Mouse (Mus musculus): ENCODE results near the gene Ifi35.
A peak's percentile ranks its signal among the peaks of the same experiment; 100 is the strongest.
"Not testable (repeated sequence)": the region's sequence is repeated elsewhere in the genome, so short reads cannot be mapped to it uniquely, and the experiment has no call there.

Gene Ifi35

DNA sequence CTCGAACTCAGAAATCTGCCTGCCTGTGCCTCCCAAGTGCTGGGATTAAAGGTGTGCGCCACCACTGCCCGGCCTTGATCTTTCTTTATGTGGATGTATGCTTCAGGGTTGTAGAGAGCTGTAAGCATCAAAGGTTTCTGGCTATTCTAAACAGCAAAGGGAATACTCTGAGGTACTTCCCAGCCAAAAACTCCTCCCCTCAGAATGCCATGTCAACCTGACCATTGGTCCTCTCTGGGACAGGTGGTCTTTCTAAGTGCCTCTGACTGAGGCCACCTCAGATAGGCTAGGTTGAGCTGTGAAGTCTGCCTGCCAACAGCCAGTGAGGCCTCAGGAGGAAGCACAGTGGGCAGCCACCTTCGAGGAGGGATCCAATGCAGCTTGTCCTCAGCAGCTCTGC, 692 bp downstream of the Ifi35 start:
- DNase-seq: no peak

DNA sequence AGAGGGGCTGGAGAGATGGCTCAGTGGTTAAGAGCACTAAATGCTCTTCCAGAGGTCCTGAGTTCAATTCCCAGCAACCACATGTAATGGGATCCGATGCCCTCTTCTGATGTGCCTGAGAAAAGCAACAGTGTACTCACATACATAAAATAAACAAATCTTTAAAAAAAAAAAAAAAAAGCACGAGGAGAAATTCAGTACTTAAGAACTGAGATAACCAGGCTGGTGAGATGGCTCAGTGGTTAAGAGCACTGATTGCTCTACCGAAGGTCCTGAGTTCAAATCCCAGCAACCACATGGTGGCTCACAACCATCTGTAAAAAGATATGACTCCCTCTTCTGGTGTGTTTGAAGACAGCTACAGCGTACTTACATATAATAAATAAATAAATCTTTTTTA, 1.4 kb downstream of the Ifi35 start:
- not testable (repeated sequence) for DNase-seq

DNA sequence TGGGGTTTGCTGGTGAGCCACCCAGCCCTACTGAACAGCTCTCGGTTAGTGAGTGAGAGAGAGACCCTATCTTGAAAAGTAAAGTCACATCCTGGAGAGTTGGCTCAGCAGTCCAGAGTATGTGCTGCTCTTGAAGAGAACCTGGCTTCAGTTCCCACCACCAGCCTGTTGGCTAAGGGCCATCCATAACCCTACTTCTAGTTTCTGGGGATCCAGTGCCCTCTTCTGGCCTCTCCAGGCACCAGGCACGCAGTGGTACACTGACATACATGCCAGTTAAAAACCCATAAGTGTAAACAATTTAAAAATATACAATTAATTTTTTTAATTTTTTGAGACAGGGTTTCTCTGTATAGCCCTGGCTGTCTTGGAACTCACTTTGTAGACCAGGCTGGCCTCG, 2.2 kb downstream of the Ifi35 start:
- no peak for DNase-seq

DNA sequence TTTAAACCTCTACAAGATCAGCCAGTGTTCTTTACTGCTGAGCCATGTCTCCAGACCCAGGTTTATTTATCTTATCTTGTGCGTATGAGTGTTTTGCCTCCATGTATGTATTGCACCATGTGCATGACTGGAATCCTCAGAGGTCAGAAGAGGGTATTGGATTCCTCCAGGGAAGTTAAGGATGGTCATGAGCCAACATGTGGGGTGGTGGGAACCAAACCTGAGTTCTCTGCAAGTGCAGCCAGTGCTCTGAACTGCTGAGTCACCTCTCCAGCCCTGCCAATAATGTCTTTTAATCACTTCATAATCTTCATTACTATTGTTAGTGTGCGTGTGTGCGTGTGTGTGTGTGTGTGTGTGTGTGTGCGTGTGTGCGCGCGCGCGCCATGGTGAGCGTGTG, 3.3 kb downstream of the Ifi35 start:
- DNase-seq: no peak

DNA sequence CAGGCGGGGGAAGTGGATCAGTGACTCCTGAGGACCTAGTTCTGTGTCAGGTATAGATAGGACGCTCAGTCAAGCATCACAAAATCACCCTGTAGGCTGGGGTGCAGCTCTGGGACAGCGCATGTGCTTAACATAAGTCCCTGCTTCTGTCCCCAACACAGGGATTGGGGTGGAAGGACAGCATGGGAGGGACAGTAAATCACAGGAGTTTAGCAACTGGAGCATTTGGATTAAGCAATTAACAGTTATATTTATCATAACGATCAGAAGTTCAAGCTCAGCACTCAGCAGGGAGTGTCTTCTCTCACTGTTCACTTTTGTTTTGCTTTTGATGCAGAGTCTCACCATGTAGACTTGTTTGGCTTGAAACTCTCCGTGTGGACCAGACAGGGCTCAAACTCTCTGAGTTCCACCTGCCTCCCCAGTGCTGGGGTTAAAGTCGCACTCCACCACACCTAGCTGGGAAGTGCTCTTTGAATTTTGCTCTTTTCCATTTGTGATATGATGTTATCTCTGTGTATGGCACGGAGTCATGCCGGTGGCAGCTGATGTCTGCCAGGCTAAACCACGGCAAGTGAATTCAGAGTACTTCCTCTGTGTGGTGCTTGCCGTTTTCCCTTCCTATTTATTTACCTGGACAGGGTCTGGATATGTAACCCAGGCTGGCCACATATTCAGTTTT, 4.0 kb downstream of the Ifi35 start:
- DNase-seq: no peak

DNA sequence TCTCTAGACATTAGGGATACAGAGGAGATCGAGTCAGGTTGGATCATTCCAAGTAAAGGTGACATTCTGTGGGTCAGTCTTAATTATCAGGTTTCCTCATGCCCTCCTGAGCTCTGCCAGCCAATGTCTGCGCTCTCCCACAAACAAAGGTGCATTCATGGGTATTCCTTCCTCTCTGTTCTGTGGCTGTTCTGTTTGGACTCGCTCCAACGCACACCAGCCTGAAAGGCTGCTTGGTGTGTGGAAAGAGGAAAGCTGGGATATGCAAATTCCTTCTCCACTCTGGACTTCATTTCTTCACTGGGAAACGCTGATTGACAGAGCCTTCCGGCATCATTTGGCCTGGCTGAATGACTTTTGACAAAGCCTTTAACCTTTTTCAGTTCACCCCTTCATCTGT, 6.5 kb downstream of the Ifi35 start:
- DNase-seq: no peak

DNA sequence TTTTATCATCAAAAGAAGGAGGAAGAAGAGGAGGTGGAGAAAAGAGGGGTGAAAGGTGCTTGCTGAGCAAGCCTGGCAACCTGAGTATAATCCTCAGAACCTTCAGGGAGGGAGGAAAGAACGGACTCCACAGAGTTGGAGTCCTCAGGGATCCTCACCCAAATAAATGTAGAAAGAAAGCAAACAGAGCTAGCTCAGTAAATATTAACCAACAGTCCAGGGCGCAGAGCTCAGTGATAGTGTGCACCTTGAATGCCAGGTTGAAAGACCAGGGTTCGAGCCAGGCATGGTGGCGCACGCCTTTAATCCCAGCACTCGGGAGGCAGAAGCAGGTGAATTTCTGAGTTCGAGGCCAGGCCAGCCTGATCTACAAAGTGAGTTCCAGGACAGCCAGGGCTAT, 7.4 kb downstream of the Ifi35 start:
- no peak for DNase-seq

DNA sequence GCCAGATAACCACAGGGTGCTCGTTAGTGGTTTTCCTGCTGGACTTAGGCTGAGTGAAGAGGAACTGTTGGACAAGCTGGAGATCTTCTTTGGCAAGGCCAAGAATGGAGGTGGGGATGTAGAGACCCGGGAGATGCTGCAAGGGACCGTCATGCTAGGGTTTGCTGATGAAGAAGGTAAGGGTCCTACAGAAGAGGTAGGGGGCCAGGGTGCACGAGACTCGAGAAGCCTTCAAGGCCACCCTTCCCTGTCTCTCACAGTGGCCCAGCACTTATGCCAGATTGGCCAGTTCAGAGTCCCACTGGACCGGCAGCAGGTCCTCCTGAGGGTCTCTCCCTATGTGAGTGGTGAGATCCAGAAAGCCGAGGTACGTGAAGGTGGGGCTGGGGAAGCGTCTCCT, 9.4 kb downstream of the Ifi35 start:
- DNase-seq: no peak

DNA sequence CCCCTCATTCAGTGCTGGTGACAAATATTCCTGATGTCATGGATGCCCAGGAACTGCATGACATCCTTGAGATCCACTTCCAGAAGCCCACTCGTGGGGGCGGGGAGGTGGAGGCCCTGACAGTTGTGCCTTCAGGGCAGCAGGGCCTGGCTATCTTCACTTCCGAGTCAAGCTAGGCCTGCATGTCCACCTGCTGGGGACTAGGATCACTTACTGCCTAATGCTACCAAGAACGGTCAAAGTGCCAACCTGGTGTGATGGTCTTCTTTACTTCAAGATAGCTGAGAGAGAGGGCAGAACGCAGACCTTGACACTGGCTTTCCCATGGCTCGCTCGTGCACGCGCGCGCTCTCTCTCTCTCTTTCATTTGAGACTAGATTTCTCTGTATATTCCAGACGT, 10.0 kb downstream of the Ifi35 start:
- DNase-seq: no peak

DNA sequence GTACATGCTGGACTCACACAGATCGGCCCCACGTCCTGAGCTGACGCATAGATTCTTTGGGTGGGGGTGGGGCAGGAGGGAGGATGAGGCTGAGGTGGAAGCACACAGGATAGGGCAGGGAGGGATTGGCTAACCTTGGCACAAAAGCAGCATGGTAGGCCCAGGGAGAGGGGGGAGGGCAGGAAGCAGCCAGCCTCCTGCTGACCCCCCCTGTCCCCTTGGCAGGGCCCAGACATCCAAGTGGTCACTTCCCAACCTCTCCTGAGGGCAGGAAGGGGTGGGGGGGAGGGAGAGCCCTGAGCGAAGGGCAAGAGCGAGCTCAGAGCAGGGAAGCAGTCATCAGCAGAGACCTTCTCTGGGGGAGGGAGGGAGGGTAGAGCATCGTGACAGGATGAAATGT, 11.5 kb downstream of the Ifi35 start:
- DNase-seq: no peak

DNA sequence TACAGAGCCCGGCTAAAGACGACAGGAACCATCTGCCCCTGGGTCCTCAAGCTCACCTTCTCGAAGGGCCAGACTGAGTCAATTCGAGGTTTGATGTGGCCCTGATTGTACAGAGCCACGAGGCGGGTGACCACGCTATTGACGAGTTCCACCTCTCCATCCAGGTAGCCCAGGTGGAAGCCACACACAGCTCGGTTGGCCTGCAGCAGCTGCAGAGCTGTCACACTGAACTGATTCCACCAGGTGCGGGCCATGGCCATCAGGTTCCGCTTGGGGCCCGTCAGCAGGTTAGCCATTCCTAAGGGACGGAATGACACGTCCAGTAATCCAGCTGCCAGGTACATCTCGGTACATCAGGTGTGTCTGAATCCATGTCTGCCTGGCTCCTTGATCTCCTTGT, 12.1 kb downstream of the Ifi35 start:
- DNase-seq: no peak

DNA sequence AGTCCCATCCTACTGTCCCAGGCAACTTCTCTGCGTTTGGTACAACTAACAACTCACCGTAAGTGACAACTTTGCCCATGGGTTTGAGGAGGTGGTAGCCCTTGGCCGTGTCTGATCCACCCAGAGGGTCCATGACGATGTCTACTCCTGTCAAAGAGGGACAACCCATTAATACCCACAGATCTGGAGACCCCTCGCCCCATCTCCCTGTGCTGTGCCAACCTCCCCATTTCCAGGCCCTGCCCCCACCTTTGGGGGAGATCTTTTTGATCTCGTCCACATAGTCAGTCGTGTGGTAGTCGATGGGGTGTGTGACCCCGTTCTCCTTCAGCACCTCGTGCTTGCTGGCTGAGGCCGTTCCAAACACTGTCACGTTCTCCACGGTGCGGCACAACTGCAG, 13.9 kb downstream of the Ifi35 start:
- DNase-seq: no peak

DNA sequence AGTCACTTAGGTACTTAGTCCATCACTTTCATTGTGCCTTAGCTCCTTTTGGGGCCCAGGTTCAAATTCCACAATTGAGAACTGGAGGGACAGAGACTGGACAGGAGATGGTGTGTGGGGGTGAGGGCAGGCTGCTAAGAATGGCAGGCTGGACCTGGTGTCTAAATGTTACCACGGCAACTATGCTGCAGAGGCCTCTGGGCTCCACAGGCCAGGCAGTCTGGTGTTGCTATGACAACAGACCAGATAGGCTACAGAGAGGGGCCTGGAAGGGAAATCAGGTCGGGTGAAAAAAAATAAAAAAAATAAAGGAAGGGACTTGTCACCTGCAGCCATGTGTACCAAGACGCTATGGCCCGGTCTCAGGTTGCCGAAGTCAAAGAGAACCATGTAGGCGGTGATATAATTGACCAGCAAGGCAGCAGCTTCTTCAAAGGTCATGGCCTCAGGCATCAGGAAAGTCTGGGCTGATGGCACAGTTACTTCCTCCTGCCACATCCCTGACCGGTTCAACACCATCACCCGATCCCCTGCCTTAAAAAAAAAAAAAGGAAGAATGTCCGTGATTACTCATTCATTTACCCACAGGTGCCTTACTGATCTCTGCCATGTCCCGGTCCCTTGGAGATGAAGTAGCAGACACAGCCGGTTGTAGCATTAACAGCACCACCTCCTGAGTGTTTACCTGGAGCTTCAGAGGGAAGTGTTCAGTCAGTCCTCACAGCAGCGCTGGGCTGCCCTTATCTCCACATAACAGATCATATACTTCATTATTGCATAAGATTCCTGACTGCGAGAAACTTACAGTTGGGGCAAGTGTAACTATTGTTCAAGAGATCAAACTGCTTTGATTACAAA, 14.6 kb downstream of the Ifi35 start:
- no peak for DNase-seq

DNA sequence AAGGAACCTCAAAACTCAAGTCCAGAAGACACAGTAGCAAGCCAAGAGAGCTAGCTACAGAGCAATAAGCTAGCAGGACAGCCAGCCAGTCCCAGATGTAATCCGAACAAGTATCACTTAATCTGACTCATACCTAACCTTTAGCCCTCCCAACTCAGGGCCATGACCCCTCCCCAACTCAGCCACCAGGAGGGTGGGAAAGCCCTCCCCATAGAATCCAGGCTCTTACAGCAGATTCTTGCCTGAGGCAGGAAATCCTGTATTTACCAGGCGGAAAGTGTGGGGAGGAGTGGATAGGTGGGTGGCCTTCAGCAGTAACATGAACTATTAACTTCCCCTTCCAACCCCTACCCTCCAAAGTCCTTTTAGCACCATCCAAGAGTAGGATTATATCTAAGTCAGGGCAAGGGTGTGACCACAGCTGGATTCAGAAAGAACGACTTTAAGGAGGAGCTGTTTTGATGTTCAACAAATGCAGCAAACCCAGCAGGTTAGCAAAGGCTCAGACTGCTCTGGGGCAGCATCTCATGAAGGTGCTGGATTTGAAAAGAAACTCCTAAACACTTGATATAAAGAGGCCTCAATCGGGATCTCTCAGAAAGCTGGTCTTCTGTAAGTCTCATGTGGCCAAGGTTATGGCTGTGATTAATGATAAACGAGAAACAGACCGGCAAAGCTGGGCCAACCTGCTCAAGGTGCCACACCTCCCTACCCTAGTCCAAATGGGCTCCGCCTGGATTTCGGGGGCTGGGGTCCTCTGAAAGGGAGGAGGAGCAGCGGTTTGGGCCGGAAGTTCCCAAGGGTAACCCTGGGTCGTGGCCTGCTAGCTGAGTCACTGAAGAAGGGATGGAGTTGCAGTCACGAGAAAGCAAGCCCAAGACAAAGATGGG, 16.2 kb downstream of the Ifi35 start, which contains the start of gene Rnd2:
Gene Rnd2 (plus strand): TSS at position 789 of the 890 bp plus-strand sequence.
- no peak for DNase-seq

DNA sequence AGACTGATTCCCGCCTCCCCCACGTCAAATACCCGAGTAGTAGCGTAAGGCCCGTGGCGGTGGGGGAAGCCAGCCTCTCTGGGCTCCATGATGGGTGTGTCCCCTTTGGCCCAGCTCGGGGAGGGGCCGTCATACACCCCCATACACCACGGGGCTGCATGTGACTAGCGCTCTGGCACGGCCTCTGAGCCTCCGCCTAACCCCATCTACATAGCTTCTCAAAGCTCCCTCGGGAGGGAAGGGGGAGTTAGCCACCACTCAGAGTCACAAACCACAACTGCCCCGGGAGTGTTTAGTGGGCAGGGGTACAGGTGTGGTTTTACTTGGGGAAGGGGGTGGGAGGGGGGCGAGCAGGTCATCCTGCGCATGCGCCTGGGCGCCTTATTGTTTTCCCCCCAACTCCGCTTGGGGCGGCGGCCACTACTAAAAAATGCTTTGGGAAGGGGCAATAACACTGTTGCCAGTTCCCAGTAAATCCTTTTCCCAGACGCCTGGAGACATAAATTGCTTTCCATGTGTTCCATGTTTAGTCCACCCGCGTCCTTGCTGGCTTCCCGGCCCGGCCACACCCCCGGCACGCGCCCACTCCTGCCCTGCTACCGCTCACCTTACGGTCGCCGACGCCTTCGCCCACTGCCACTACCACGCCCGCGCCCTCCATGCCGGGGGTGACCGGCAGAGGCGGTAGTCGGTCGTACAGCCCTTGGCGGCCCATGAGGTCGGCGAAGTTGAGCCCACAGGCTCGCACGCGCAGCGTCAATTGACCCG, 17.1 kb downstream of the Ifi35 start:
- peak; percentile 52 for DNase-seq

DNA sequence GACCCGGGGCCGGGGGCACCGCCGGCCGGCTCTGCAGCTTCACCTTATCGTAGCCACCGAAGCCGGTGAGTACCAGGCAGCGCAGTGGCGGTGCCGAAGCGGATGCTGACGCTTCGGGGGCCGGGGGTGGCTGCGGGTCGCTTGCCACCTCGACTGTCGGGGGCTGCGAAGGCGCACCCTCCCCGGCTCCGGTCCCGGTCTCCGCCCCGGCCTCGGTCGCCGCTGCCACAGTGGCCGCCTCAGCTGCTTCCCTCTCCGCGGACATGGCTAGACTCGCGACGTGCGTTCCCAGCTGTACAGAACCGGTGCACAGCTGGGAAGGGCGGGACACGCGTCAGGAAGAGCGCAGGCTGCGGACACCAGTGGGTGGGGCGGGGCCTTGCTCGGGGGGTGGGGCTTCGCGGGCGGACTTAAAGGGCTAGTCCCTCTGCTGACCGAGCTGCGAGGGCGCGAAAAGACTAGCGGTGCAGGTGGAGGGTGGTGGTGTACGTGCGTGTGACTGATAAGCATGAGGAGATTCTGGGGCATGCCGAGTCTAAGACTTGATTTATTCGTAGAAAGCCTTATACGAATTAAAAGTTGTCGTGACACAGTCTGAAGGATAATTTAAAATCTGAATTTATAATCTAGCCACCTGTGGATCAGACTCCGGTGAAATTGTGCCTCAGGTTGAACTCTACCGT, 17.8 kb downstream of the Ifi35 start, which contains the start of gene Vat1:
Gene Vat1 (minus strand): TSS at position 362 of the 683 bp plus-strand sequence.
- DNase-seq: peak; percentile 68

DNA sequence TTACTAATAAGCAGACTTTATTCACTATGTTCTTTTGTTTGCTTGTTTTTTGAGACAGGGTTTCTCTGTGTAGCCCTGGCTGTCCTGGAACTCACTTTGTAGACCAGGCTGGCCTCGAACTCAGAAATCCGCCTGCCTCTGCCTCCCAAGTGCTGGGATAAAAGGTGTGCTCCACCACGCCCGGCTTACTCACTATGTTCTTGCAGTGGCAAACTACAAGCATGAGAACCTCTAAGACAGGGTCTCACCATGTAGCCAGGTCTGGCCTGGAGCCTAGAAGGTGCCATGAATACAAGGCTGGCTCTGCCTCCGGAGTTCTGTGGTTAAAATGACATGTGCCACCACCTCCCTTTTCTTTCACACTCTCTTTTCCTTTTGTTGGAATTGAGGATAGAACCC, 18.3 kb downstream of the Ifi35 start:
- DNase-seq: not testable (repeated sequence)

DNA sequence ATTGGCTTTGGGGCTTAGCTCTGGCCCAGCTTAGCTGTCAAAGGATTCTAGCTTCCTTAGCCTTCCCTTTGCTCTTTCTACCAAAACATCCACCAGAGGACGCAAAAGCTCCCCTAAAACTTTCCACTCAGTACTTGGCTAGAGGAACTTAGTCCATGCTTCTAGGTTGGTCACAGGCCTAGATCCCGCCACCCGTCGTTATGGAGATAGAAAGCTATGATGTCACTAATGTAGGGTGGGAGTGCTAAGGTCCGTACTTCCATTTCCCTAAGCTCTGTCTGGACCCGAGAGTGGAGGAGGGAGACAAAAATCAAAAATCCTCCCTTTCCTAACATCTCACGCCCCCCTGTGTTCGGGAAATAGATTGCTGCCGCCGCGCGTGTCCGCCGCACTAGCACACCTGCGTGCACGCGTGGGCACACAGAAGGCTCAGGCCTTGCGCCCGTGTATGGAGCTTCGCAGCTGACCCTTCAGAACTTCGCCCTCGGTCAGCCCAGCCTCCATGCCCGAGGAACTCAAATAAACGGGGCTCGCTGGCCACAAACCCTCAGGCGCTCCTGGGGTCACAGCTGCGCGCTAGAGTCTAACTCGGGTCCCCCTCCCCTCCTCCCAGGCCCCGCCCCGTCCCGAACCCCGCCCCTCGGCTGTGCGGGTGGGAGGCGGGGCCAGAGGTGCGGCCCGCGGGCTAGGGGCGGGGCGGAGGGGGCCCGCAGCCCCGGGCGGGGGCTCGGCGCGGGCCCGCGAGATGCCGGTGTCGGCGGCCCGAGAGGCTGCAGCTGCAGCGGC, 19.5 kb downstream of the Ifi35 start:
- DNase-seq: peak; percentile 79

DNA sequence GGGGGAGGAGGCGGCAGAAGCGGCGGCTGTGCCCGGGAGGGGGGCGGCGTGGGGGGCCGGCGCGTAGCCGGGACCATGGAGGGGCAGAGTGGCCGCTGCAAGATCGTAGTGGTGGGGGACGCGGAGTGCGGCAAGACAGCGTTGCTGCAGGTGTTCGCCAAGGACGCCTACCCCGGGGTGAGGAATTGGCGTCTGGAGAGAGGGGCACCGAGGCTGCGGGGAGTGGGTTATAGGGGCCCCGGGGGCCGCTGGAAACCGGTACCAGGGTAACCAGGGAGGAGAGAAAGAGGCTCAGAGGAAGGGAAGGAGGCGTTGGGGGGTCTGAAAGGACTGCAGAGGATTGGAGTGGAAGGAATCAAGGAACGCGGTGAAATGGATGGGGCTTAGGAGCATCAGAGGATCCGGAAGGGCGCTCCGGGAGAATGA, 20.1 kb downstream of the Ifi35 start:
- DNase-seq: no peak

DNA sequence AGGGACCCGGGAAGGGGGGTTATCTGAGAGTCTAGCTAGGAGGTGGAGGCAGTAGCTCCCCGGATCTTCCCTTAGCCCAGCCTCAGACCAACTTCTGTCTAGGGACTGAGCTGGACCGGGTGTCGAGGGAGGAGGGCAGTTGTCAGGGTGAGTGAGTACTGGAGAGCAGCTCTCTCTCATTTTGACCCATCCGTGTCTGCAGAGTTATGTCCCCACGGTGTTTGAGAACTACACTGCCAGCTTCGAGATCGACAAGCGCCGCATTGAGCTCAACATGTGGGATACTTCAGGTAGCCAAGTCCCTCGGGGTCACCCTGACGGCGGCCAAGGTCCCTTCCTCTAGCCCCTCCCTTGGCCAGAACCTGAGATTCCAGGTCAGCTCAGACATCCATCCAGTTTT, 20.5 kb downstream of the Ifi35 start:
- no peak for DNase-seq

DNA sequence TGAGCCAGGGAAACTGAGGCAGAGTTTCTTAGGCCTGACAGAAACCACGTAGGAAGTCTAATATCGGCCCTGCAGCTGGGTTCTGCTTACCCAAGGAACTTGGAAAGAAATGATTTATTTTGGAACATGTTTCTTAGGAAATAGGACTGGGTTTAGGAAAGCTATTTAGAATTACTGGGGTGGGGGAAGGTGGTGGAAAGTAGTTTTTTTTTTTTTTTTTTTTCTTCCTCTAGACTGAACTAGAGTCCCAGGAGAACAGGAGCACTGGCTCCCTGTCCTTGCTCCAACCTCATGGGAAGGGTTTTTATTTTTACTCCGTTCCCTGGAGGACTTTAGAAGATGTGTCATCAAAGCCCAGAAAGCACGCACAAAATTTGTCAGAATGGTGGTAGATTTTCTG, 20.9 kb downstream of the Ifi35 start:
- DNase-seq: no peak

Measured in layer of hippocampus, adult 9-11 months (tissue).